Mouse (Mus musculus) layer of hippocampus, adult 9-10 months (tissue): ENCODE data around the gene Mapk12.

Experiments used
- DNase-seq: peaks from one replicate; pipeline ENCODE4 v3.0.0; 2022; ENCODE audit warnings: low spot score

Mapk12 gene

DNA sequence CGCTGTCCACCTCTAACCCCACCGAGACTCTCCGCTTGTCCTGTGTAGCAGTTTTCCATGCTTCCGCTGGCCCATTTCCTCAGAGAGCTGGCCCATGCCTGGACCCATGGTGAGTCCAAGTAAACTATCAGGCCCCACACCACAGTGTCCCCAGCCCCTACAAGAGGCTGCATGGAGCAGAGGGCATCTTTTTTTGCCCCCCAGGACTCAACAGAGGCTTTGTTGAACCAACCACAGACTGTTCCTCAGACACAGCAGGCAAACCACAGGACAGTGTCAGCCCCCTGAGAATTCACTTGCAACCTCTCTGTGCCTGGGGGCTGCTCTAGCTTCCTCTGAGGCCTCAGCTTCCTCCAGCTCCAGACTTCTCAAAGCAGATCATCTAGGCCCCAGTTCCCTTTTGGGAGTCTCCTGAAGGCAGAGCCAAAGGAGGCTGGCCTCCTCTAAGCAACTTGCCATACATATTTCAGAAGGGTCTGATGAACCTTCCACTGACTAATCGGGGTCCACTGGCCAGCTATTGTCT lies 31.1 kb upstream of the Mapk12 start:
- no peak for DNase-seq

DNA sequence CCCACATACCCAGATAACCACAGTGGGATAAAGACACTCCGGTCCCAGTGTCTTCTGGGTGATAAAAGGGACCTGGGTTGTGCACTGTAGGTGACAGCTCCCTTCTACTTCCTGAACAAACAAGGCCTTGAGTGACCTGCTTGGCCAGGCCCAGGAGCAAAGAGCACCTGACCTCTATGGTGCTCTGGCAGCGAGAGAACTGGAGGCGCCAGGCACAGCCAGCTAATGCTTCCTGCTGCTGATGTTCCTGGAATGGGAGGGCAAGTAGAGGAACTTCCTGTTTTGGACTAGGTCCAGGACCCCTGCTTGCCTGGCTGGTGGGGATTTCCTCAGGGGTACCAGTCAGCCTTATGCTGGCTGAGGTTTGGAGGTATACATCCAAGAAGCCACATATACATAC lies 29.6 kb upstream of the Mapk12 start:
- no peak for DNase-seq

DNA sequence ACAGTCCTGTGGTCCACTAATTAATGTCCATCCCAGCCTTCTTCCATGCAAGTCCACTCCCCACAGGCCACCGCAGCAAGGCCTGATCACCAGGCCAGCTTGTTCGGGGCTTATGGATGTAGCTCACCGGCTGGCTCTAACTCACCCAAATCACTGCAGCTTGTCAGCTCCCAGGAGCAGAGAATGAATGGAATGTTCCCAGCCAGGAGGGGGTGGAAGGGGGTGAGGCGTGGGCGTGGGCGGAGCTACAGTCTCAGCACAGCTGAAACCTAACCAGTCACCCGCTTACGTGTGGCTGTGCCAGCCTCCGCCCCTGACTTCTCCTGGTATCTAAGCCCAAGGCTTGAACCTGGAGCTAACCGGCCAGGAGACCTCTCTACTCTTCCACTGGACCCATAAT lies 28.9 kb upstream of the Mapk12 start:
- DNase-seq: no peak

DNA sequence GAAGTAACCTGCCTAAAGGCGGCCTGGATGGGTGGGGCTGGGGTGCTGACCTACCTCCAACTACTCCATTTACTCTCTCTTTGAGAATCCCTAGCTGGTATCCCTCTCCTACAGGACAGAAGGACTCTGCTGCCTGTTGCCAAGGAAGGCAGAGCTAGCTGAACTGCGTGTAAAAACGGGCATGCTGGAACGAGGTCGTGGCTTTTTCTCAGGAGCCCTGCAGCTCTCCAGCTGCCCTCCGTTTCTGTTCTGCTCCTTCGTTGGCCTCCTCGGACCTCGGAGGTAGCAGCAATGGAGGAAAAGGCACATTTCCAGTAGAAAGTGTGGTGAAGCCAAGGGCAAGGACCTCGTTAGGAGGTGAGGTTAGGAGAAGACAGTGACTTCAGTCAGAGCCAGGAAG lies 28.4 kb upstream of the Mapk12 start:
- no peak for DNase-seq

DNA sequence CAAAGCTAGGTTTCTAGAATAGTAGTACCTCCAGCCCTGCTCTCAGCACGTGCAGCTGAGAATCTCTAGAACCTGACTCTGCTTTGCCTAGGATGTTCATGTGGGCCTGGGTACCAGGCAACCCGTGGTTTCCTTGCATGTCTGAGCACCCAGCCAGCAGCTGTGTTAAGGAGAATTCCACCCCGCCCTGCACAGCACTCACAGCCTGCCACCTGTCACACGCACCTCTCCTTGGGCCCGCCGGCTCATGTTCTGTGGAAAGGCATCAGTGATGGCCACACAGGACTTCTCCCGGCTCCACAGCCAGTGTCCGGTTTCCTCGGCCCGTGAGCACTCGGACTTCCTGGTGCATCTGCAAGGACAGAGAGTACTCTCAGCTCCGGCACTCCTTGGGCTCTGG lies 25.0 kb upstream of the Mapk12 start:
- DNase-seq: no peak

DNA sequence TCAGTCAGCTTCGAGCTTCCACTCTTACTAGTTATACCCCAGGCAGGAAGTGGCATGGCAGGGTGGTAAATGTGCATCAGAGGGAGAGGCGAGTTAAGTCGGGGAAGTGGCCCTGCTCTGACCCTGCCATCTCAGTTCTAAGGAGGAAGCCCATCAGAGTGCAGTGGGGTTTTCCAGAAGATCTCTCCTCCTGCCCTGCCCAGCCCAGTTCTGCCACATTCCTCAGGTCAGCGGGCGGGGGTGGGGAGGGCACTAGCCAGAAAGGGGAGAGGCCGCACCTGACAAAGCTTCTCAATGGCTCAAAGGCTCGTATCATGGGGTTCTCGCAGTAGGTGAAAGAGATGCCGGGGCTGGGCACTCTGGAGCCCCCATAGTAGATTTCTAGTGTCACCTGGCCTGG lies 20.9 kb upstream of the Mapk12 start:
- DNase-seq: no peak

DNA sequence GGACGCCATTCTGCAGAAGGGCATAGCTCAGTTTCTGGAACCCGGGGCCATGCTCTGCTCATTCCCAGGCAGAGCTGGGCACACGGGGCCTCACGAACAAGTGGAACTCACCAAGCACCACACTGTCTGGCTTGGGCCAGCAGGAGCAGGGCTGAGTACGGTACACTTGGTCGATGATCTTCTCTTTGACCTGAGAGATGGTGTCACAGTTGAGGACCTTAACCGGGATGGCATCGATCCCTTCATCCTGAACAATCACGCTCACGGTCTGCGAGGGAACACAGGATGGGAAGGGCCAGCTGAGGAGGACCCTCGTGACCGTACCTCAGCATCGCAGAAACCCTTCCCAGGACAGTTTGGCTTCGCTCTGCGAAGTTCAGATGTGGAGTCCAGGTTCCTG lies 18.0 kb upstream of the Mapk12 start:
- no peak for DNase-seq

DNA sequence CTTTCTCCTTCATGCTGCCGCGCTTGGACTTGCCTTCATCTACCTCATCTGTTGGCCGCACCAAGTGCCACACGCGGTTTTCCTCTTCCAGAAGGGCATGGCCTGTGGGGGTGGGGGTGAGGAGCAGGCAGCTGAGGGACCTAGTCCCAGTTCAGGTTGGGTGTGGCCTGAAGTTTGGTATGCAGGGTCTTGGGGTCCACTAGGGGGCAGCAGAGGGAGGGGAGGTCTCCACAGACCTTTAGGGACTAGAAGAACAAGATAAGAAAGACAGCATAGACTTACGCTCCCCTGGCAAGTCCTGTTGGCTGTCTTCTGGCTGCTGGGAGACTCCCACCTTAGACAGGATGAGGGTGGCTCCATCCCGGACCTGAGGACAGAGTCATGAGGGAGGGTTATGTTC lies 17.5 kb upstream of the Mapk12 start:
- no peak for DNase-seq

DNA sequence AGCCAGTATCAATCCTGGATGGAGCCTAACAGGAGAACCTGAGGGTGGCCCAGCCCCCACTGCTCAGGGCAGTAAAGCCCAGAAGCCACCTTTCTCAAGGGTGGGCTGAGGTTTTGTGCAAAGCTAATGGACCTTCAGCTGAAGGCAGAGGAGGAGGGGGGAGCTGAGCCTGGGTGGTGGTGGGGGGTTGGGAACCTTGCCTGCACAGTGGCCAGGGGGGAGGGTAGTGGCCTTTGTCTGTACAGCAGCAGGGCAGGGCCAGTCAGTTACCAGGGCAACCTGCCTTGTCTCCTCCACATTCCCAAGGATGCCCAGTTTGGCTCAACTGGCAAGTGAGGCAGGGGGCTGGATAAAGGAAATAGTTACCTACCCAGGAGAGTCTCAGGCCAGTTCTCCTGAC lies 11.8 kb upstream of the Mapk12 start:
- DNase-seq: no peak

DNA sequence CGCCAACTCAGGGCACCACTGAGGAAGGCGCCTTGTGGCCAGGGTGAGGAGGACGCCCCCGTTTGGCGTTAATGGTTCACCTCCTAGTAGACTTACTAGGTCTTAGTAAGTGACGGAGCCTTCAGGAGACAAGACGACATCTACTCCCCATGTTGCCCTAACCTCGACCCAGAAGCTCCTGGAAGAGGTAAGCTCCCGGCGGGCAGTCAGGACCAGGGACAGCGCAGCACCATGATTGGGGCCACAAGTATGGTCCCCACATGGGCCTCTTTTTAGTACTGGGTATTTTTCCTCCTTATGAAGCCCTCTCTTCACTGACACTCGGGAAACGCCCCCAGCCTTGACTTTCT lies 9.5 kb upstream of the Mapk12 start:
- DNase-seq: no peak

DNA sequence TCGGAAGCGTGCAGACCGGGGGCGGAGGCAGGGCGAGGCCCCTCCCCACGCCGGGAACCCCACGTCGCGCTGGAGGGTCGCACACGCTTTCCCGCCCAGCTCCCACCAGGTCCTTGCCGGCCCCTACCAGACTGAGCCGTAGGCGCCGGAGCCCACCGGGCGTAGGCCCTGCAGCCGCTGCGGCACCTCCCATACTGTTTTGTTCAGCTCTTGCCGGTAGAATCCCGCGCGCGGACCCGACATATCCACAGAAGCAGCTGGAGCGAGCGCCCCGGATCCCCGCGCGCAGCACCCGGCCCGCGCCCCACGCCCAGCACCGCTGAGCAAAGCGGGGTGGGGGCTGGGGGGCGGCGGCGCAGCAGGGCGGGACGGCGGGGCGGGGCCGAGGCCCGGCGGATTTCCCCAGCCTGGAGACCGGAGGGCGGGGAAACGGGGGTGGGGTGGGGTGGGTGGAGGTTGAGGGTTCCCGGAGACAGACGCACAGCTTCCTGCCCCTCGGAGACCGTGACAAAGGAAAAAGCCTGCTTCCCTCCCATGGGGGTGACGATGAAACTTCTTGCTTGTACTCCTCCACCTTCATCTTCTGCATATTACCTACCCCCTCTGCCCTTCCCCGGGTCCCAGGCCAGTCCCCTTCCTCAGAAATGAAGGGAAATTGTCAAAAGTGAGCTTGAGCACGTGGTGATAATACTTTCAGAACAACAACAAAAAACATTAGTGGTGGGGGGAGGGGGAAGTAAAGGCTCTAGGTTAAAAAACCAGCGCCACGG lies 9.0 kb upstream of the Mapk12 start, which contains the start of gene Mapk11:
Mapk11 (minus strand) TSS at position 358 of the 770 bp plus-strand sequence.
- no peak for DNase-seq

DNA sequence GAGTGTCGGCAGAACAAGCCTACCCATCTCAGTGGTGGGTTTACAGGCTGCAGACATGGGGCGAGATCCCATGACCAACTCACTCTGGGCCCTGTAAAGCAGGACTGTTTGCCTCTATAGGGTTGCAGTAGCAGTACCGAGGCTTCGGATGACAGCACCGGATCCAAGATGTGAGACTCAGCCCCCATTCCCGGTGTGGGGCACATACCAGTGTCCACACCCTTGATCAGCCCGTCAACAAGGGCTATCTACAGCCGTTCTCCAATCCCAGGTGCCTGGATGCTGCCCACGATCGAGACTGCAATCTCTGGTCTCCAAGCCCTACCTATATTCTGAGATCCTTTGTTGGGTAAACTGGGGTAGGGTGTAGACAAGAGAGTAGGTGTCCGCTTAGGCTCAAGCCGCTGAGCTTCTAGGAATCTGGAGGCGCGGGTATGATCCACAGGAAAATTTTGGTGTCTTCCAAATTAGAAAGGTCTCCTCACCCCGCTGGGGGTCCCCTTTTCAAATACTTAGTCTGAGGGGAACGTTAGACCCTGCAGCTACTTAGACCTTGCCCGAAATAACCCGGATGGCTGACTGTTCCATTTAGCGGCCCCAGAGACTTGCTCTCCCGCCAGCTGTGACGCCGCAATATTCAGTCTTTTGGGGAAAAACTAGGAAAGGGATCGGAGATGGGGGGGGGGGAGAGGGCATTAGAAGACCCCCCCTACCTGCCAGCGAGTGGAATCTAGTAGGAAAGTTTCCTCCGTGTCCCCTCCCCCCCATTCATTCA lies 8.2 kb upstream of the Mapk12 start:
- no peak for DNase-seq

DNA sequence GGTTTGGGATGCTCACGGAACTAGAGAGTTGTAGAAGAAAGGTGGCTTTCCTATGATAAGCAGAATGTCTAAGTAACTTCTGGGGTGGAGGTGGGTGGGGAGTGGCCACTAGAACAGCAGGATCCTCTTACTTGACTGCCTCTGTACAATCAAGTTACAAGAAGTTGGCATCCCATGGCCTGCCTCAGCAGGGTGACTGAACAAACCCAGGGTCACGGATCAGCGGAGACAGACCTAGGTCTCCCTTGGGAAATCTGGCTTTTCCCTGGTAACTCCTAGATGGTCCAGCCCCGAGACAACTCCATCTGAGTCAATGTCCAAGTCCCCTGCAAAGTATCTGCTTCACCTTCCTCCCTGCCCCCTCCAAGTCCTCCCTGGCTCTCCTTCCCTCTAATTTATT lies 7.4 kb upstream of the Mapk12 start:
- DNase-seq: no peak

DNA sequence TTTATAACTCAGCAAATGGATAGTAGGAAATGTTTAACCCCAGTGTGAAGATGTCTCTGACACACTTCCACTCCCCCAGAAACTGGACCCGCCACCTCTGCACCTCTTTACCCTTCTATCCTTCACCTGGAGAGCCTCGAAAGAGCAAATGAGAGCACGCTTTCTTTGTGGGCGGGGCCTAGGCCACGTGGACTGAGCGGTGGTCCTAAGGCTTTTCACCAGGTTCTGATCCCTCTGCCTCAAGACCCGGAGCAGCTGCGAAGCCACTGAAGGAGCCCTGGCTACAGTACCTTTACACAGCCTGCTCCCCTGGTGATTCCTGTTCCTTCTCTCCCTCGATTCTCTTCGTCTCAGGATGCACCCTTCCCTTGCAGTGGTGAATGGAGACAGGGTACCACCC lies 7.0 kb upstream of the Mapk12 start:
- no peak for DNase-seq

DNA sequence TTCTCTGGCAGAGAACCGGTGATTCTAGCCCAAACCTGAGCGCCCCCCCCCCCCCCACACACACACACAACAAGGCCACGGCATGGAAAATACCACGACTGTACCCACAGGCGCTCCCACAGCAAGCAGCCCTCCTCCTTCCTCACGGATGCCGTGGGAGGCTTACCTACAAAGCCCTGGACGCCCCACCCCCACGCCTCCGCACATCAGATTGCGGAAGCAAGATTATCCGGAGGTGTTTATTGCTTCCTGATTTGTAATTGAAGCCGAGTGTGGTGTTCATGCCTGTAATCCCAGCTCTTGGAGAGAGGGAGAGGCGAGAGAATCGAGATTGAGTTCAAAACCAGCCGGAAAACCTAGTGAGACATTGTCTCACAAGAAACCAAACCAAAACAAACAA lies 6.5 kb upstream of the Mapk12 start:
- DNase-seq: no peak

DNA sequence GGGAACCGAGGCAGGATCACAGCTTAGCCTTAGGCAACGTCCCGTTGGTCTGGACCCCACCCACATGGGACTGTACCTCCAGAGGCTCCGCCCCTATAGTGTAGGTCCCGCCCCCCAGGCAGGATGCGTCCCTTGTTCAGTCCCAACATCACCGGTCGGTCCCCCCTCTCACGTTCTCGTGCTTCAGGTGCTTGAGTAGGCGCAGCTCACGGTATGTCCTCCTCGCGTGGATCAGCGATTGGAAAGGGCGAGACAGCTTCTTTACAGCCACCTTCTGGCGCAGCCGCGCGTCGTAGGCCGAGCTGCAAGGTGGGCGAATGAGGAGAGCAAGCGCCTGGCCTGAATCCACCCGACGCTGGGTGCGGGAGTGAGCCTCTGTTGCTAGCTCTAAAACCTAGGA lies 6.0 kb upstream of the Mapk12 start:
- DNase-seq: no peak

DNA sequence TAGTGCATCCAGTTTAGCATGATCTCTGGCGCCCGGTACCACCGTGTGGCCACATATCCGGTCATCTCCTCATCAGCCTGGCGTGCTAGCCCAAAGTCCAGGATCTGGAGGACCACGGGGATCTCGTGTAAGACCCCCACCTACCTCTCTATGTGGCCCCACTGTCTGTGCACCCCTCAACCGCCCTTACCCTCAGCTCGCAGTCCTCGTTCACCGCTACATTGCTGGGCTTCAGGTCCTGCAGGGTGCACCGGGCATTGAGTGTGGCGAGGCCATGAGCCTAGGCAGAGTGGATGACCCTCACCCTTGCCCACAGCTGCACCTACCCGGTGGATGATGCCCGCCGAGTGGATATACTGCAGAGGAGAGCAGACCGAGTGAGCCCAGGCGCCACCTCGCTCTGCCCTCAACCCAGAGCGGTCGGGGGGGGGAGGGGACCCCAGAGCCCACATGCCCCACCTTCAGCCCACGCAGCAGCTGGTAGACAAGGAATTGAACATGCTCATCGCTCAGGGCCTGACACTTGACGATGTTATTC lies 5.4 kb upstream of the Mapk12 start:
- DNase-seq: no peak

DNA sequence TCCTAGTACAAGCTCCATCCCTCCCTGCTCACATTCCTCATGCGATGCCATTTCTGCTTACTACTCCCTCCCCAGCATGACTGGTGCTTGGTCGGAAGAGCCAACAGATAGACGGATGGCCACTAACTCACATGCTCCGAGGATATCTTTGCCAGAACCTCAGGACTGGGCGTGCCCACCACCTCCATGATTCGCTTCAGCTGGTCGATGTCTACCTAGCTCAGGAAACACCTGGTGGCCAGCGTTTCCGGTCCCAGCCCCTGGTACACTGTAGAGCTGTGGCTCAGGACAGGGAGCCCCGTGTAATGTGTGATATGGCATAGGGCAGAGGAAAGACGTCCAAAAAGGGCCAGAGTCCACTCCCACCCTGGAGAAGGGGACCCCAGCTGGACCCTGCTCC lies 4.5 kb upstream of the Mapk12 start:
- DNase-seq: no peak

DNA sequence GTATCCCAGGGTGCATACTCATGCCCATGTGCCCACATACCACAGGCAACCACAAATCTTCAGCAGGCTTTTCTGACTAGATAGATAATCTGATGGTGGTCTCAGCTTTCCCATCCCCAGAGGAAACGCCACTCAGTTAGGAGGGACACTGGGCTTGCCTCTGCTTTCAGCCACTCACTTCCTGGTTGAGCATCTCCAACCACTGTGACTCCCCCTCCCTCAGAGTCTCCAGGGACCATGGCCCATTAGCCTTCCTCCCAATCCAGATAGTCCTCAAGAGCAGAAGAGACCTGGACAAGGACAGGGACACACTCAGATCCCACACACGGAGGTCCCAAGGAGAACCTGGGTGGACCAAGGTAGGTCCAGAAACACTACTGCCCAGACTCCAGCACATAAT lies 2.6 kb upstream of the Mapk12 start:
- DNase-seq: no peak

DNA sequence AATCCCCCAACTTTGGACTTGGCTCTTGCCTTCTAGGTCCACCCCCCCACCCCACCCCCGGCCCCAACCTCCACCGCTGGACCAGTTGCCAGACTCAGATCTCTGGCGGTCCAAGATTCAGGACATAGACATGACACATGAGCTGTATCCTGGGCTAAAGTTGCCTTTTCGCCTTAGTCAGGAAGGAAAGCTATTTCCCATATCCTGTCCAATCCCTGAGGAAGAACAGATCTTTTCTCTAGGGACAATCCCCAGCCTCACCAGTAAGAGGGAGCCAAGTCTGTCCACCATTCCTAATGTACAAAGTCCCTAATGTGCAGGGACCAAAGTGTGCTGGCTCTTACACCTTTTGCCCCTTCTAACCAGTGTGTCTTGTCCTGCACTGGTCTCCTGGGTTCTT lies 1.4 kb upstream of the Mapk12 start:
- no peak for DNase-seq

DNA sequence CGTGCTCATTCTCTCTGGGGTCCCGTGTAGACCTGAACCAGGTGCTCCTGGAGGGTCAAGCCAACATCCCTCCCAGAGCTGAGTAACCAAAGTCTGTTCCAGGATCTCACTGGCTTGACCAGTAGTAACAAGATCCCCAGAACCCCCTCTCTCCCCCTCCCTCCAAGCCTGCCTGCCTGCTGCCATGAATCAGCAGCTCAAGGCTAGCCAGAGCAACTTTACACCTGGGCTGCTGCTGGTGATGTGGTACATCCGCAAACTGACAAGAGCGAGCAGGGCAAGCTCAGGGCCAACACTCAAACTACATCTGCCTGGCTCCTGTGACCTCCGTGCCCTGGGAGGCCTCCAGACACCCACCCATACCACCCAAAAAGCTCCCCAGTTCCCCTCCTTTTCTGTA lies 940 bp upstream of the Mapk12 start:
- DNase-seq: no peak

DNA sequence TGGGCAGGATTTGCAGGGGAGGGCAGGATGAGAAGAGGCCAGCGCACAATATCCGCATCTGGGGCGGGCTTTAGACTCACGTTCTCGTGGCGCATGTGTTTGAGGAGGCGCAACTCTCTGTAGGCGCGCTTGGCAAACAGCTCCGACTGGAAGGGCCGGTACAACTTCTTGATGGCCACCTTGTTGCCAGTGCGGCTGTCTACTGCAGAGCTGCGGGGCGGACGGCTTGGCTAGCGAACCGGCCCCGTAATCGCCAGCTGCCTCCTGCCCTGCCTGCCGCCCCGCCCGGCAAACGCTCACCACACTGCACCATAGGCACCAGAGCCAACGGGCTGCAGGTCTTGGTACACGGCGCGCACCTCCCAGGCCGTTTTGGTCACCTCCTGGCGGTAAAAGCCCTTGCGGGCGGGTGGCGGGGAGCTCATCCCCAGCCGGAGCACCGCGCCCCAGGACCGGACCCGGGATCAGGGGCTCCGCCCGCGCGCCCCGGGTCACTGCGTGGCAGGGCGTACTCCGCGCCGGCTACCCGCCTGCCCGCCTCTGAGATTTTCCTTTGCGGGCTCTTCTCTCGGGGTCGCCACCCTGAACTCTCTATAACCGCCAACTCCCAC lies 350 bp downstream of the Mapk12 start:
- DNase-seq: no peak

DNA sequence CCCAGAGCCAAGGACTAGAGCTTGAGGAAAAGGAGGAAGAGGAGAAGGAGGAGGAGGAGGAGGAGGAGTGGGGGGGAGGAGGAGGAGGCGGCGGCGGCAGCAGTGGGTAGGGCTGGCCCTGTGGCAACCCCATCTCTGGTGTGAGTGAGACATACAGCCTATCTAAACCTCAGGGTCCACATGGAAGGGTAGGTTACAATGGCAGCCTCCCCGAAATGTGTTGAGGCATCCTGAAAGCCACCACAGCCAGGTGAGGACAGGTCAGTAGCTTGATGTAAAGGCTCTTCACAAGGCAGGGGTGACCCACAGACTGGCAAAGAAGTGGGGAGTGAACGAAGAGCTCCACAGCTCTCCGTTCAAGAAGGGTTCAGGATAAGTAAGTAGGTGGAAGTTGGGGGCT lies 2.0 kb downstream of the Mapk12 start:
- DNase-seq: no peak
